Mouse (Mus musculus) lung, embryonic 16.5 days (tissue): Measurements from ENCODE around the gene Katnal1. TPM values are rescaled to one million over a fixed set of nuclear protein-coding genes. Genes with fewer than 3 reads are reported as not detected.

Source experiments
- ATAC-seq: fragments of 200-750 bp; cut with Nextera tagmentation; 2 replicates; pipeline ENCODE4 v1.8.0; 2017; ENCODE audit warnings: low read depth, mild to moderate bottlenecking, moderate library complexity
- H3K27ac ChIP-seq: fragments of 300-500 bp; sonication (generic); 2 replicates; pipeline ENCODE4 v1.5.1; 2014; ENCODE audit warnings: mild to moderate bottlenecking, control low read depth, low read length
- H3K27me3 ChIP-seq: fragments of 300-500 bp; sonication (generic); 2 replicates; pipeline ENCODE4 v1.6.1; 2014; ENCODE audit warnings: low read depth, low read length, mixed read lengths; ENCODE audit not compliant: control insufficient read depth, insufficient read depth
- H3K36me3 ChIP-seq: fragments of 300-500 bp; sonication (generic); 2 replicates; pipeline ENCODE4 v1.6.1; 2014; ENCODE audit warnings: low read length; ENCODE audit not compliant: control insufficient read depth, insufficient read depth
- H3K4me1 ChIP-seq: fragments of 300-500 bp; sonication (generic); replicated peaks from 2 replicates; pipeline ENCODE4 v1.6.1; 2014; ENCODE audit warnings: low read length, mixed read lengths; ENCODE audit not compliant: control insufficient read depth, insufficient read depth
- H3K4me2 ChIP-seq: fragments of 300-500 bp; sonication (generic); 2 replicates; pipeline ENCODE4 v1.6.1; 2014; ENCODE audit warnings: low read depth, low read length, control low read depth
- H3K4me3 ChIP-seq: fragments of 300-500 bp; sonication (generic); 2 replicates; pipeline ENCODE4 v1.5.1; 2014; ENCODE audit warnings: mild to moderate bottlenecking, low read length, control low read depth
- H3K9ac ChIP-seq: fragments of 300-500 bp; sonication (generic); 2 replicates; pipeline ENCODE4 v1.6.1; 2014; ENCODE audit warnings: low read length, control low read depth
- H3K9me3 ChIP-seq: fragments of 300-500 bp; sonication (generic); 2 replicates; pipeline ENCODE4 v1.6.1; 2016; ENCODE audit warnings: low read length; ENCODE audit not compliant: control insufficient read depth
- WGBS: fragments of 180-500 bp; shearing (Covaris S2); extraction: QIAGEN DNeasy Blood & Tissue Kit; methylation state at CpG from one replicate; pipeline ENCODE4 v1.1.7; 2014; 5-methylcytosine and 5-hydroxymethylcytosine counted together
- polyA plus RNA-seq: library from polyadenylated mRNA; unstranded; fragments of >200 nt; fragmentation: Nextera tagmentation; extraction: Ambion mirVana; gene quantifications from 2 replicates; pipeline ENCODE4 v1.2.1, GENCODE M21; 2015

The Katnal1 gene
- polyA plus RNA-seq, 1 experiment from 2014 or later, result 11.7 TPM

DNA sequence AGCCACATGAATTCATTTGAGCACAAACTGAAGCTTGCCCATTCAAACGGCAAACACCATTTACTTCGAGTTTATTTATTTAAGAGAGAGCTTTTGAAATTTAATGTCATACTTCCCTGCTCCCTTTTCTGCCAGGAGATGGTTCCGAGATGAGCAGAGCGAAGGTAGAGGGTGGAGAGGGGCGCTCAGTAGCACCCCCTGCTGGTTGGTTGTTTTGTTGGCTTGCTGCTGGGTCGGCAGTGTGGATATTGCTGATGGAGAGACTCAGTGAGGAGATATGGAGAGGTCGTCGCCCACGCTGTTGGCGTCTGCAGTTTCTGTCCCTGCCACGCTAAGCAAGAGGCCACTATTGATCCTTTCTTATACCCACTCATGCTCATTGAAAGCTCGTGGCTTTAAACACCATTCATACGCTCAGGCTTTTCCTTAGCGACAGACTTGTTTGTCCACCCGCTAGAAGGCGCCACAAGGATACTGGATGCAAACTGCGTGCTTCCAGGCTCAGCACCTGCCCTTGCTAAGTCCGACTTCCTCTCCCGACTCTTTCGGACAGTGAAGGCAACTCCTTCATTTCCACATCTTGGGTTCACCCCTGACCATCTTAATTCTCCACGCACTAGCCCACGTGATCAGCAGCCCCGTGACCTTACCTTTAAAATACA is 97.4 kb downstream of the Katnal1 start:
- H3K4me3 ChIP-seq, result peak overlapping the region; percentile 39
- H3K27ac ChIP-seq, result no peak overlapping the region
- H3K27me3 ChIP-seq, result peaks cover 5% of the 10 kb centered on the region; the same call in 1 of the 2 replicates
- peak overlapping the region; percentile 57 for H3K4me2 ChIP-seq
- H3K9ac ChIP-seq, result peak overlapping the region; percentile 49; the same call in 1 of the 2 replicates
- no peaks in the 10 kb centered on the region for H3K36me3 ChIP-seq
- peak; percentile 81 for ATAC-seq
- whole genome bisulfite sequencing, result 6% methylated on average over 23 of the region's 23 CpGs
- H3K4me1 ChIP-seq, result peaks cover 3% of the 10 kb centered on the region; the same call in 1 of the 2 replicates
- no peaks in the 10 kb centered on the region for H3K9me3 ChIP-seq

DNA sequence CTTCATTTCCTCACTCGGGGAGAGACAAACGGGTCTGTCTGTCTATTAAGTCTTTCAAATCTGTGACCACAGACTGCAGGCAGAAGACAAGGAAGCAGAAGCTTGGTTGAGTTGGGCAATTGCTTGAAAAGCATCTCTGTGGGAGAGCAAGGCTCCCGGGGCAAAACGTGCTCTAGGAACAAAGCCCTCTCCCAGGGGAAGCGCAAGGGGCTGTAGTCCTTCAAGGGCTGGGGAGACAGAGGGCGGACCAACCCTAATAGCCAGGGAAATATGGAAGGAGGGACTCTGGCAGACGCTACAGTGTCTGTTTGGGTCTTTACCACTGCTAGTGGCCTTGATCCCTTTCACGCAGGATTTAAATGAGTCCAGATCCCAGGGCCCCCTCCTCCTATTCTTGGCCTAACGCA is 98.0 kb downstream of the Katnal1 start:
- 21% methylated on average over 9 of the region's 9 CpGs for WGBS
- no peak overlapping the region for H3K27ac ChIP-seq
- no peaks in the 10 kb centered on the region for H3K9me3 ChIP-seq
- H3K9ac ChIP-seq, result peak overlapping the region; percentile 49; the same call in 1 of the 2 replicates
- H3K4me1 ChIP-seq, result peaks cover 3% of the 10 kb centered on the region; the same call in 1 of the 2 replicates
- peak overlapping the region; percentile 57 for H3K4me2 ChIP-seq
- H3K36me3 ChIP-seq, result no peaks in the 10 kb centered on the region
- peaks cover 5% of the 10 kb centered on the region; the same call in 1 of the 2 replicates for H3K27me3 ChIP-seq
- peak overlapping the region; percentile 39 for H3K4me3 ChIP-seq
- ATAC-seq, result no peak; the same call in 1 of the 2 replicates

- Histone ChIP-seq H3K4me3 (no peak overlapping the region), H3K27ac (no peak overlapping the region), H3K36me3 (no peaks in the 10 kb centered on the region), H3K9me3 (no peaks in the 10 kb centered on the region), H3K4me1 (no peaks in the 10 kb centered on the region), H3K27me3 (no peaks in the 10 kb centered on the region; the same call in 1 of the 2 replicates), H3K4me2 (no peak overlapping the region), H3K9ac (no peak overlapping the region)
- 59% methylated on average over 7 of the region's 7 CpGs for WGBS
- ATAC-seq, result no peak
These were observed 103.4 kb downstream of the Katnal1 start for GRCm38 (mm10) chr5:148825732-148826131.

GRCm38 (mm10) chr5:148822772-148823171 is 106.3 kb downstream of the Katnal1 start:
- H3K4me1 ChIP-seq, result peaks cover 3% of the 10 kb centered on the region; the same call in 1 of the 2 replicates
- no peak overlapping the region for H3K4me3 ChIP-seq
- H3K36me3 ChIP-seq, result no peaks in the 10 kb centered on the region
- H3K9ac ChIP-seq, result no peak overlapping the region
- no peaks in the 10 kb centered on the region for H3K9me3 ChIP-seq
- H3K4me2 ChIP-seq, result no peak overlapping the region
- WGBS, result 69% methylated on average over 13 of the region's 13 CpGs
- ATAC-seq, result no peak
- no peaks in the 10 kb centered on the region; the same call in 1 of the 2 replicates for H3K27me3 ChIP-seq
- H3K27ac ChIP-seq, result no peak overlapping the region

Other genes starting within 250 kb of the Katnal1 start
- 0.94 and 1.3 TPM in 2 replicates for gene Gm42791, start 65.8 kb upstream of the Katnal1 start, polyA plus RNA-seq